Mouse (Mus musculus) cerebellum, adult 8-10 months (tissue): ENCODE results near the gene Tbc1d21.

Source experiments
- DNase-seq: peaks from one replicate; pipeline ENCODE4 v3.0.0; 2022

Tbc1d21 gene

DNA sequence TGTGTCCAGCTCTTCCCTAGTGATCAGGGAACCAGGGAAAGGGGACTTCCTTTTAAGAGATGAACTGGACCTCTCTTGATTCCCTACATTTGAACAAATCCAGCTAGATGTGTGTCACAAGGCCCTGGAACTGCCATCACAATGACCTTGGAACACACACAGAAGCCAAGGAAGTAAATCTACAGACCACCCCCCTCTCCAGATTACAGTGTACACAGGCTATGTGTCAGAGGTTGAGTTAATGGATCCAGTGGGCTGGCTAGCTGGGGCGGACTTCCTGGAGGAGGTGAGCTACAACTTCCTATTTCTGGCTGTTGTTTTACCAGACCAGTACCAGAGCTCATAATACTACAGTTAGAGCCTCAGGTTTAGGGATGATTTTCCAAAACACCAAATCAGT lies at the start of gene Tbc1d21:
Gene Tbc1d21 (minus strand): TSS at position 101 of the 400 bp plus-strand sequence.
- no peak for DNase-seq

- no peak for DNase-seq
Observed at GRCm38 (mm10) chr9:58411556-58411955, 41.3 kb upstream of the Tbc1d21 start.

DNA sequence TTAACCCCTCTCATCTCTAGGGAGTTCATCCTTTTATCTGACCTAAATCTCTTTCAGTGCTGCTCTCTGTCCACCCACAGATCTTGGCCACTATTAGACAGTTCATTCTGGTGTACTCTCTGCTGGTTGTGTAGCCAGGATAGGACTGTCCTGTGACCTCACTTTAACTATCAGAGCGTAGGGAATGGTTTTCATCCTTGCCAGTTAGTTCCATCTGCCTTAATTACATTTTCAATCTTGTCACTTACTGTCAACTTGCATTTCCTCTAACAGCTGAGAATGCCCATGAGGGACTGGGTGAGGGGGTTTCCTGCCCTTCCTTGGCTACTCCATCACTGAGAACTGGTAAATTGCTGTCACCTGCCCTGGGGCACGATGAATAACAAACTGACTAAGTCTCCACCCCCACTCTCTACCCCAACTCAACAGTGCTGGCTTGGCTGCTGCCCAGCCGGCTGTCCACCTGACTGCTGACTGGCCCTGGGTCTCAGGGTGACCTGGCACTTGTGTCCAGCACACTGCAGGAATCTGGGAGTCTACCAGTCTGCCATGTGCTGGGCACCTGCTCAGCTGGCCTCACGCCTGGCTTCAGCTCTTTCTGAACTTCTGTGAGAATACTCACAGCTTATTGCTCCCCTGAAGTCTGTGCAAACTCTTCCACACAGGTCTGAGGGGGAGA lies 39.9 kb upstream of the Tbc1d21 start:
- DNase-seq, result peak; percentile 86

DNA sequence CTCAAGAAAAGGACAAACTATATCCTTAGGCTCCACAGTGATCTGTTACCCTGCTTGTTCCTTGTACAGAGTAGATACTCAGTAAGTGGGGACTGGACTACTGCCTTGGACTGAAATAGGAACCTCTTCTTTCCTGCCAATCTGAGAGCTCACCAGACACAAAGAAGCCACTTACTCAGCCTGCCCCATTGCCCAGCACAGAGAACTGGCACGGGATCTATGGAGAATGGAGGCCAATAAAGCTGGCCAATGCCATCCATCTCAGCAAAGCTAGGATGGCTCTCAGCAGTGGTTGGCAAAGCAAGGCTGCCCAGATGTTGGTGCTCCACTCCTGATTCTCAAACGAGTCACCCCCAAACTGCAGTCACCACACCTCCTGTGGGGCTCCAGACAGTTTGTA lies 39.0 kb upstream of the Tbc1d21 start:
- DNase-seq, result no peak

DNA sequence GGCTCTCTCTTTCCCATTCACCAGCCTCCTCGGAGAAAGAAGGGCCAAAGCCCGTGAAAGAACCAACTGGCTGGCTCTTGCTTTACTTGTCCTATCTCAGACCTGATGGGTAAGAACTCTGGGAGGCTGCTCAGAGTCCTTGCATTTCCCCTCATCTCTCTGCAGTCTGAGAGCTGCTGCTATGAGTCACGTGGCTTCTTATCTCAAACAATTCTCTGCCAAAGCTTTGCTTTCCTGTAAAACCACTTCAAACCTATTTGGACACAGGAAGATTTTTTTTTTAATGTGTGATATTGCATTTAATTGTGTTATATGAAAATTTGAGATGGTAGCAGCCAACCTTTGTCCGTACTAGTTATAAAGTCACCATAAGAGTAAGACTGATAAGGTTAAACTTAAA lies 34.2 kb upstream of the Tbc1d21 start:
- DNase-seq, result no peak

DNA sequence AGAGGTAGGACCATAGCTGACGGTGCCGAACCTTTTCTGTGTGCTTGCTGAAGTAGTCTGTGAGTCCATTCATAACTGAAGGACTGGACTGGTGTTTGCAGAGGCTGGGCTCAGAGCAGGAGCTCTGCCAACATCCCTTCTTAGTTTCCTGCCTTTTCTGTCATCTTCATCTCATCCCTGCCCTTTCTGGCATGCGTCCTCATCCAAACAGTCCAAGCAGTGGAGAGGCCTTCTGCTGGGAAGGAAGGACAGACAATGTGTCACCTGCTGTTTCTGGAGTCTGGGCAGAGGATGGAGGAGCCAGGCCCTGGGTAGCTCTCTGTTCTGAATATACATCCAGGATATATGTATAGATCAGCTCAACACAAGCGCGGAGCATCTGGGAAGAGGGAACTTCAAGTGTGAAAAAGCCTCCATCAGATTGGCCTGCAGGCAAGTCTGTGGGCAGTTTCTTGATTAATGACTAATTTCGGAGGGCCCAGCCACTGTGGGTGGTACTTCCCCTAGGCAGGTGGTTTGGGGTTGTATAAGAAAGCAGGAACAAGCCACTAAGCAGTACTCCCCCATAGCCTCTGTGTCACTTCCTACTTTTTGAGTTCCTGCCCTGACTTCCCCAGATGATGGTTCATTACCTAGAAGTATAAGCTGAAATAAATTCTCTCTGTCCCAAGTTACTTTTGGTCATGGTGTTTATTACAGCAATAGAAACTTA lies 31.3 kb upstream of the Tbc1d21 start:
- DNase-seq, result peak; percentile 46

DNA sequence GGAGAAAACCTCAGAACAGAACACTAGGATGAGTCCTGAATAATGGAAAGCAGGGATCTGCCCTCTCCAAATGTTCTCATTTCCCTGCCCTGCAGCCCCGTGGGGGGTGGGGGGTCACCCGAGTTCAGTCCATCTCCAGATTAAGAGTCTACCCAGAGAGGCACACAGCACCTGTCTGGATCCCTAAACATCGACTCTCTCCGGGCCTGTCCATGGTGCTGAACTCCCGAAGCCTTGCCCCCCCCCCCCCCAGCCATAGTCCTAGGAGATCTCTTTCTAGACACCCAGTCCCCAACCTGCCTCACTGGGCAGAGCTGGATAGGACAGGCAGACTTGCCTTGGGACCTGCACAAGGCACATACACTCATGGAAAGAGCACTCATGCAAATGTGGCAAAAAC lies 29.4 kb upstream of the Tbc1d21 start:
- DNase-seq, result no peak

DNA sequence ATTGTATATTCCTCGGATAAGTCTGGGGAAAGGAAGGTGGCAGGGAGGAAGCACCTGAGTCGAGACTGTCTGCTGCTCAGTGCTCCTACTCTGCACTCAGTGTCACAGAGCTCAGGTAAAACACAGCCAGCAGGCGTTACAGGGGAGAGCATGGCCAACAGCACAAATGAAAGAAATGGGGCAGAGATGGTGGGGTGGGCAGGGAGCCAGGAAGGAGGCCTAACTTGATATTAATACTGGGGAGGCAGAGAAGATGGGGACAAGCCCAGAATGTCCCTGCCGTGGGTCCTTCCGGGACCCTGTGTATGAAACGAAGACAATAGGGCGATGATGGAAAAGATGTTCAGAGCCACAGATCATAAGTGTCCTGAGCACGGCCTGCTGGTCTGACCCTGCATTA lies 24.4 kb upstream of the Tbc1d21 start:
- DNase-seq, result no peak

DNA sequence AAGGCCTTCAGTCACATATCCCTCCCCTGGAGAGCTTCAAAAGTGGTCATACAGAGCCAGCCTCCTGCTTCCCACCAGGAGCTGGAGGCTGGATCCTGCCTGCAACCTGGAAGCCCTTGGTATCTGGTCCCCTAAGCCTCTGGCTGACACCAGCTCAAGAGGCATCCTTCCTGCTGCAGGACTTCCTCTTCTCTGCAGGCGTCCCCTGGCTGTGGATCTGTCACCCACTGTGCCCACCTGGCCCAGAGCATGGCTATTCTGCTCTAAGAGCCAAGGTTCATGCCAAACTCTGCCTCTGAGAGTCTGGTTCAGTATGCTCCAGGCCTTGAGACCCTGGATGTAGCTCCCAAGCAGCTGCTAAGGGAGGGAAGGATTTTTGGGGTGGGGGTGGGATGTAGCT lies 23.6 kb upstream of the Tbc1d21 start:
- DNase-seq, result peak; percentile 77

DNA sequence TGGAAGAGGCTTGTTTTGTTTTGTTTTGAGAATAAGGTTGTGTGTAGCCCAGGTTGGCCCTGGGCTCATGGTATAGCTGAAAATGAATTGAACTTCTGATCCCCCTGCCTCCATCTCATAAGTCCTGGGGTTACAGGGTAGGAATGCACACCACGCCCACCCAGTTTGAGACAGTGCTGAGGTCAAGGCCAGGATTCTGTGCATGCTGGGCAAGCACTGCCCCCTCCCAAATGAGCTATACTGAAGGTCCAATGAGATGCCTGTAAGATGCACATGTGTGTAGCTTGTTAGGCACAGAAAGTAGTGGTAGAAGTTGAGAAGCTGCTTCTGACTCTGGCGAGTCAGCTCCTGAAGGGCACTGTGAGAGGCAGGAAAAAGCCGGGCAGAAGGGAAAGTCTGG lies 18.1 kb upstream of the Tbc1d21 start:
- DNase-seq, result no peak

- no peak for DNase-seq
Observed at GRCm38 (mm10) chr9:58378878-58379277, 8.6 kb upstream of the Tbc1d21 start.

DNA sequence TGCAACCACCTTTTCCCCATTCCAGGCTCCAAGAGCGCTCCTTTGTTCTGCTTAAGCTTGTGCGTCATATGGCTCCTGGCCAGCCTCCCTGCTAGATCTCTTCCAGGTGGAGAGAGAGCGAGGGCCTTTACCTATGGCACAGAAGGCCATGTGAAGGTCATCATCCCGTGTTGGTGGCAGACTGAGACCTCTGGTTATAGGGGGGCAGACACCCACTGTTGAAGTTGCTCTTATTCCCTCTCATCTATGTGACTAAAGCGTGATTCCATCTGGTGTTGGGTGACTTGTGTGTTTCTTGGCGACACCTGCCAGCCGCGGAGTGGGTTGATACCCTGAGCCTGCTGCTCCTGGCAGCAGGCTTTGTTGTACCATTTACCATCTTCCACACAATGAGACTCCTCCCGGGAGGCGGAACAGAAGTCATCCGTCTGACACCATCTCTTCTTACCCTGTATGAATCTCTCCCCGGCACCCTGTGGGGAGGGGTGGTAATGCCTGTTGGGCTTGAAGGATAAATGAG lies 3.7 kb upstream of the Tbc1d21 start:
- peak; percentile 30 for DNase-seq

GRCm38 (mm10) chr9:58371914-58372313 lies 1.7 kb upstream of the Tbc1d21 start:
- DNase-seq, result no peak

DNA sequence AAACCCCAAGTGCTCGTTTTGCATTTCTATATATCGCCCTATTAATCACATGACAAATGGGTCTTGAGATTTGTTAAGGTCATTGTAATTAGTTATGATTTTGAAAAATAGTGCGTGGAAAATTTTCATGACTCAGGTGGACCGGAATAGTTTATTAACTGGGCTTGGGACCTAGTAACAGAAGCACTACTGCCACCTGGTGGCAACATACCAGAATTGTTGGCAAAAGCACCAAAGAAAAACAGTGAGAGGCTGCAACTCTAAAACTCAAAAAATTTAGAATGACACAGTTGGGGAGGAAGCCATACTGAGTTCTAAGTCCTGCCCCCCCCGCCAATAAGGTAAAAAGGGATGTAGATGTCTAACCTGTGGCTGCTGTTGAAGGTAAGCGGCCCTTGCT lies 611 bp downstream of the Tbc1d21 start:
- DNase-seq, result peak; percentile 29

DNA sequence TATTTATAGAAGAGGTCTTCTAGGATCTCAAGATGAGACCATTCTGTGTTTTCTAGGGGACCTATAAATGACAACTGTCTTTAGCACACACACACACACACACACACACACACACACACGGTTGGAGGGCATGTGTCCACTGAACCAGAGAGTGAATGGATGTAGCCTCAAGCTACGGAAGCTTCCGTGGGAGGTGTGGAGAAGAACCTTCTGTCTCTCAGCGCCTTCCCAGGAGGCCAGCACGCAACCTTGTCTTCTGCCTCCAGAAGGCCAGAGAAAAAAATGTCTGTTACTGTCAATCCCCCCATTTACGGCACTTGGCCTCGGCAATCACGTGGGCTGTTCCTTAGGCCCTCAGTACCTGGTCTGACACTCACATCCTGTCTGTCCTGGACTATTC lies 5.9 kb downstream of the Tbc1d21 start:
- DNase-seq, result no peak

- no peak for DNase-seq
Observed at GRCm38 (mm10) chr9:58361956-58362355, 8.3 kb downstream of the Tbc1d21 start.

DNA sequence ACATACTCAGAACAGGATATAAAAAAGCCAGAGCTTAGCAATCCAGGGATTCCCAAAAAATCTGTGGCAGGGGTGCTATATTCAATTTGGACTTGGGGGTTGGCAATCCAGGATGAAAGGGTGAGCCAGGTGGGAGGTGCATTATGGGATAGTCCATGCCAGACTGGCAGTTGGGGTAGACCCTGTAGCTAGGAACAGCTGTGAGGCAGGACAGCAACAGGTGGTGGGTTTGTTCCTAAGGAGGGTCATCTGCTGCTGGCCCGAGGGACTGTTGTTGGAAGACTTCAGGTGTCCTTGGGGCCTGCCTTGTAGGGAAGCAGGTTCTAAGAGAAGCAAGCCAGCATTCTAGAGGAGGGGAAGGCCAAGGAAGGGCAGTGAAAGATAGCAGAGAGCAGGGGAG lies 8.9 kb downstream of the Tbc1d21 start:
- no peak for DNase-seq

GRCm38 (mm10) chr9:58355262-58356050 lies 14.8 kb downstream of the Tbc1d21 start:
- DNase-seq, result no peak

DNA sequence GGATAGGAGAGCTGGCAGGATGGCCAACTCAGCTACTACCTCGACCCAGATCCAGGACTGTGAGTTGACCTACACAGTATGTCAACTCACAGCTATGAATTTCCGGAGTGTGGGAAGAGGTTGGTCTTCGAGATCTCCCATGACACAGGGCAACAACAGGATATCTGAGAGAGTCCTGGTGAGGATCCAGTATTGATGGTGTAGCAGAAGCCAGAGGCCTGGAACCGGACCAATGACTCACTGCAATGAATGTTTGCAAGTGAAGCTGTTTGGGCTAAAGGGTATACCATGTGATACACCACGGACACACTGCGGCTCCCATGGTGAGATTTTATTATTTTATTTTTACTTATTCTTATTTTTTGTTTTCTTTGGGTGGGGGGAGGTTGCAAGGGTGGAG lies 15.6 kb downstream of the Tbc1d21 start:
- no peak for DNase-seq

GRCm38 (mm10) chr9:58353224-58353623 lies 17.0 kb downstream of the Tbc1d21 start:
- no peak for DNase-seq

DNA sequence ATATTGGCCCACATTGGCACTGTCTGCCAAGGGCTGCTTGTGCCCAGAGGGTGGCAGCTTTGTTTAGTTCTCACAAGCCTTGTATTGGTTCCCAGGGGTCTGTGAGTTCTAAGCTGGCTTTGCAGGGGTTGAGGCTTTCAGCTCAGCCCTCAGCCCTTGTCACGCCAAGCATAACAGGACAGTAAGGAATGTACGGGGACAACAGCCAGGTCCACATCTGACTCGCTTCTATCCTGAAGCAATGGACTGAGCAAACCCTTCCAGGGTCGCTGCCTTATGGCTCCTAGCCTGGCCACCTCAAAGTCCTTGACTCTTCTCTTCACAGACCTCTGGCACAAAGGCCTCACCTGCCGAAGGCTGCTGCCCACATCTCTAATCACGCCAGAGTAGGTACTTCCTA lies 22.5 kb downstream of the Tbc1d21 start:
- DNase-seq, result no peak

DNA sequence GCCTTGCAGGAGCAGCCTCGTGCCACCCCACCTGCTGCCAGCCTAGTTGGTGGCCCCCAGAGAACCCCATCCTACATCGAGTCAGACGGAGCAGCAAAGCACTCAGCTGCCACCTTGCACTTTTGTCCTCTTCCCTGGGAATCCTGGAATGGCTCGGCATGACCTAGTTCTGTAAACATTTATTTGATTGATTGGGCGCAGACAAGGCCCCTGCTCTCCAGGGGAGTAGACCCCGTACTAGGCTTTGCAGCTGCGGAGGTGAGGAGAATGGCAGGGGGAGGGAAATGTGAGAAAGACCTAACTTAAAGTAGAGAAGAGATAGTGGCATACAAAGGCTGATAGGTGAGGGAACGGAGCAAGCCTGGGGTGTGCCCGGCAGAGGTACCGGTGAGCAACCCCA lies 23.8 kb downstream of the Tbc1d21 start:
- DNase-seq, result no peak

DNA sequence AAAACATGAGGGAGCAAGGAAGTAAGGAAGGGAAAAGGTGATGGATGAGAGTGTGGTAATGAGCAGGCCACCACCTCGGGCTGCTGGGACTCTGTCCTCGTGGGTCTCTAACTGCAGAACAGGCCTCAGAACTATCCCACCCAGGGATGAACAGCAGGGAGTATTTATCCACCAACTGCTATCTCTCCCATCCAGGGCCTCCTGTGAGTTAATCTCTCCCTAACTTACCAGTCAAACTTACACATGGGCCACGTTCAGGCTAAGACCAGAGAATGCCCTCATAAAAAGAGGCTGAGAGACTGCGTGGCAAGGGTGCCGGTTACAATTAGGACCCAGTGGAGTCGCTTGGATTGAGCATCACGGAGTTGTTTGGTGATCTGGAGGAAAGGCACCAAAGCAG lies 24.3 kb downstream of the Tbc1d21 start:
- DNase-seq, result no peak

GRCm38 (mm10) chr9:58341795-58342194 lies 28.5 kb downstream of the Tbc1d21 start:
- no peak for DNase-seq
